Mouse (Mus musculus) midbrain, embryonic 13.5 days (tissue): ENCODE measurements at regions not wholly inside any gene's neighbourhood (a gene's known extent, or its start where the extent isn't known, plus 50 kb on each side); places are given as distances from the start of the nearest gene placed in this dataset.
A peak's percentile ranks its signal among the peaks of the same experiment; 100 is the strongest.

Experiments used
- ATAC-seq: fragments of 200-750 bp; cut with Nextera tagmentation; 2 replicates; pipeline ENCODE4 v1.8.0; 2017; ENCODE audit warnings: mild to moderate bottlenecking, moderate TSS enrichment, moderate library complexity
- H3K27ac ChIP-seq: fragments of 300-500 bp; sonication (generic); 2 replicates; pipeline ENCODE4 v1.5.1; 2015; ENCODE audit warnings: inconsistent platforms, mild to moderate bottlenecking, moderate library complexity
- H3K27me3 ChIP-seq: fragments of 300-500 bp; sonication (generic); 2 replicates; pipeline ENCODE4 v1.6.1; 2015; ENCODE audit warnings: mild to moderate bottlenecking, inconsistent platforms
- H3K36me3 ChIP-seq: fragments of 300-500 bp; sonication (generic); 2 replicates; pipeline ENCODE4 v1.6.1; 2015; ENCODE audit warnings: mild to moderate bottlenecking, inconsistent platforms
- H3K4me1 ChIP-seq: fragments of 300-500 bp; sonication (generic); replicated peaks from 2 replicates; pipeline ENCODE4 v1.6.1; 2015; ENCODE audit warnings: inconsistent platforms
- H3K4me2 ChIP-seq: fragments of 300-500 bp; sonication (generic); replicated peaks from 2 replicates; pipeline ENCODE4 v1.6.1; 2015; ENCODE audit warnings: moderate library complexity, mild to moderate bottlenecking, inconsistent platforms
- H3K4me3 ChIP-seq: fragments of 300-500 bp; sonication (generic); replicated peaks from 2 replicates; pipeline ENCODE4 v1.5.1; 2015; ENCODE audit warnings: mild to moderate bottlenecking, inconsistent platforms
- H3K9ac ChIP-seq: fragments of 300-500 bp; sonication (generic); replicated peaks from 2 replicates; pipeline ENCODE4 v1.6.1; 2015; ENCODE audit warnings: mild to moderate bottlenecking, inconsistent platforms
- H3K9me3 ChIP-seq: fragments of 300-500 bp; sonication (generic); 2 replicates; pipeline ENCODE4 v1.6.1; 2016; ENCODE audit warnings: mild to moderate bottlenecking, inconsistent platforms
- WGBS: fragments of 180-500 bp; shearing (Covaris S2); methylation state at CpG from one replicate; pipeline ENCODE4 v1.1.7; 2015; 5-methylcytosine and 5-hydroxymethylcytosine counted together

GRCm38 (mm10) chr3:115207072-115207471 lies 303.2 kb downstream of the Olfm3 start:
- H3K9me3 ChIP-seq: no peaks in the 10 kb centered on the region
- H3K27ac ChIP-seq: no peak overlapping the region
- no peak overlapping the region for H3K4me2 ChIP-seq
- no peaks in the 10 kb centered on the region for H3K36me3 ChIP-seq
- H3K9ac ChIP-seq: no peak overlapping the region
- no peak for ATAC-seq
- no peaks in the 10 kb centered on the region for H3K4me1 ChIP-seq
- no peaks in the 10 kb centered on the region for H3K27me3 ChIP-seq
- no peak overlapping the region for H3K4me3 ChIP-seq
- WGBS: 89% methylated on average over 4 of the region's 4 CpGs

- no peak for ATAC-seq
- Histone ChIP-seq H3K9ac (no peak overlapping the region), H3K4me3 (no peak overlapping the region), H3K36me3 (no peaks in the 10 kb centered on the region), H3K9me3 (no peaks in the 10 kb centered on the region), H3K4me1 (no peaks in the 10 kb centered on the region), H3K4me2 (no peak overlapping the region), H3K27me3 (no peaks in the 10 kb centered on the region), H3K27ac (no peak overlapping the region)
- WGBS: 88% methylated on average over 1 of the region's 1 CpGs
Observed at GRCm38 (mm10) chr3:115211841-115212240, 308.0 kb downstream of the Olfm3 start.

- no peak overlapping the region for H3K4me2 ChIP-seq
- H3K27ac ChIP-seq: no peak overlapping the region
- no peaks in the 10 kb centered on the region for H3K9me3 ChIP-seq
- H3K9ac ChIP-seq: no peak overlapping the region
- 62% methylated on average over 2 of the region's 2 CpGs for WGBS
- no peaks in the 10 kb centered on the region for H3K36me3 ChIP-seq
- no peak overlapping the region for H3K4me3 ChIP-seq
- no peaks in the 10 kb centered on the region for H3K27me3 ChIP-seq
- ATAC-seq: no peak
- H3K4me1 ChIP-seq: no peaks in the 10 kb centered on the region
Observed at GRCm38 (mm10) chr3:115213477-115213876, 309.6 kb downstream of the Olfm3 start.

- Histone ChIP-seq H3K9ac (no peak overlapping the region), H3K4me3 (no peak overlapping the region), H3K27ac (no peak overlapping the region), H3K9me3 (no peaks in the 10 kb centered on the region), H3K4me1 (no peaks in the 10 kb centered on the region), H3K27me3 (no peaks in the 10 kb centered on the region), H3K36me3 (no peaks in the 10 kb centered on the region), H3K4me2 (no peak overlapping the region)
- 0 out of 2 replicates have a peak, but pooled peaks have one; percentile 53 for ATAC-seq
- 49% methylated on average over 2 of the region's 2 CpGs for WGBS
Observed at GRCm38 (mm10) chr3:115240497-115240896, 336.6 kb downstream of the Olfm3 start.

- H3K36me3 ChIP-seq: no peaks in the 10 kb centered on the region
- no peak overlapping the region for H3K27ac ChIP-seq
- 66% methylated on average over 8 of the region's 8 CpGs for WGBS
- no peak for ATAC-seq
- H3K4me3 ChIP-seq: no peak overlapping the region
- no peaks in the 10 kb centered on the region for H3K9me3 ChIP-seq
- no peaks in the 10 kb centered on the region for H3K27me3 ChIP-seq
- no peaks in the 10 kb centered on the region for H3K4me1 ChIP-seq
- no peak overlapping the region for H3K9ac ChIP-seq
- no peak overlapping the region for H3K4me2 ChIP-seq
Observed at GRCm38 (mm10) chr3:115252618-115253379, 348.9 kb downstream of the Olfm3 start.

GRCm38 (mm10) chr3:115276207-115276606 lies 372.3 kb downstream of the Olfm3 start:
- H3K4me2 ChIP-seq: no peak overlapping the region
- no peaks in the 10 kb centered on the region for H3K4me1 ChIP-seq
- H3K27me3 ChIP-seq: no peaks in the 10 kb centered on the region
- H3K9ac ChIP-seq: no peak overlapping the region
- no peaks in the 10 kb centered on the region for H3K36me3 ChIP-seq
- H3K4me3 ChIP-seq: no peak overlapping the region
- ATAC-seq: no peak
- no peaks in the 10 kb centered on the region for H3K9me3 ChIP-seq
- WGBS: 88% methylated on average over 3 of the region's 3 CpGs
- H3K27ac ChIP-seq: no peak overlapping the region

- H3K27ac ChIP-seq: no peak overlapping the region
- H3K4me1 ChIP-seq: no peaks in the 10 kb centered on the region
- no peak overlapping the region for H3K4me2 ChIP-seq
- no peak overlapping the region for H3K4me3 ChIP-seq
- H3K27me3 ChIP-seq: no peaks in the 10 kb centered on the region
- H3K9ac ChIP-seq: no peak overlapping the region
- H3K9me3 ChIP-seq: no peaks in the 10 kb centered on the region
- 95% methylated on average over 1 of the region's 1 CpGs for WGBS
- no peak for ATAC-seq
- H3K36me3 ChIP-seq: no peaks in the 10 kb centered on the region
Observed at GRCm38 (mm10) chr3:115281233-115281632, 377.4 kb downstream of the Olfm3 start.

GRCm38 (mm10) chr3:115284487-115284886 lies 380.6 kb downstream of the Olfm3 start:
- Histone ChIP-seq H3K4me2 (no peak overlapping the region), H3K27ac (no peak overlapping the region), H3K9ac (no peak overlapping the region), H3K9me3 (no peaks in the 10 kb centered on the region), H3K27me3 (no peaks in the 10 kb centered on the region), H3K4me1 (no peaks in the 10 kb centered on the region), H3K36me3 (no peaks in the 10 kb centered on the region), H3K4me3 (no peak overlapping the region)
- no peak for ATAC-seq
- WGBS: 83% methylated on average over 2 of the region's 2 CpGs
